Mouse (Mus musculus) cortical plate, adult 2 months (tissue): ENCODE measurements around the gene 2210011C24Rik.

ENCODE experiments used
- CTCF ChIP-seq: fragments of 200-500 bp; IDR thresholded peaks from 2 replicates; pipeline ENCODE4 v1.5.1; 2011; ENCODE audit warnings: mild to moderate bottlenecking, control low read depth, low read length; ENCODE audit not compliant: insufficient read depth; ENCODE audit errors: extremely low read depth
- POLR2A ChIP-seq: fragments of 200-500 bp; IDR thresholded peaks from 2 replicates; pipeline ENCODE4 v1.6.1; 2011; ENCODE audit warnings: mild to moderate bottlenecking, low read length, control low read depth; ENCODE audit not compliant: insufficient read depth; ENCODE audit errors: extremely low read depth

- TF ChIP-seq CTCF (no peak), POLR2A (no peak)
Measured at GRCm38 (mm10) chr8:84046505-84046904, 34.5 kb upstream of the 2210011C24Rik start.
